Mouse (Mus musculus) forebrain, embryonic 12.5 days (tissue): ENCODE measurements at regions not wholly inside any gene's neighbourhood (a gene's known extent, or its start where the extent isn't known, plus 50 kb on each side); places are given as distances from the start of the nearest gene placed in this dataset.
A peak's percentile ranks its signal among the peaks of the same experiment; 100 is the strongest.
"Not testable (repeated sequence)": the region's sequence is repeated elsewhere in the genome, so short reads cannot be mapped to it uniquely, and the experiment has no call there.

Experiments
- ATAC-seq: fragments of 200-750 bp; cut with Nextera tagmentation; 2 replicates; pipeline ENCODE4 v1.8.0; 2017; ENCODE audit warnings: moderate TSS enrichment; ENCODE audit not compliant: low FRiP score
- H3K27ac ChIP-seq: fragments of 300-500 bp; sonication (generic); 2 replicates; pipeline ENCODE4 v1.5.1; 2016; ENCODE audit warnings: mild to moderate bottlenecking
- H3K27me3 ChIP-seq: fragments of 300-500 bp; sonication (generic); 2 replicates; pipeline ENCODE4 v1.6.1; 2016; ENCODE audit warnings: mild to moderate bottlenecking
- H3K36me3 ChIP-seq: fragments of 300-500 bp; sonication (generic); replicated peaks from 2 replicates; pipeline ENCODE4 v1.6.1; 2016; ENCODE audit warnings: mild to moderate bottlenecking
- H3K4me1 ChIP-seq: fragments of 300-500 bp; sonication (generic); 2 replicates; pipeline ENCODE4 v1.6.1; 2016
- H3K4me2 ChIP-seq: fragments of 300-500 bp; sonication (generic); 2 replicates; pipeline ENCODE4 v1.6.1; 2016; ENCODE audit warnings: mild to moderate bottlenecking, moderate library complexity
- H3K4me3 ChIP-seq: fragments of 300-500 bp; sonication (generic); replicated peaks from 2 replicates; pipeline ENCODE4 v1.5.1; 2016; ENCODE audit warnings: mild to moderate bottlenecking
- H3K9ac ChIP-seq: fragments of 300-500 bp; sonication (generic); 2 replicates; pipeline ENCODE4 v1.6.1; 2016; ENCODE audit warnings: mild to moderate bottlenecking
- H3K9me3 ChIP-seq: fragments of 300-500 bp; sonication (generic); 2 replicates; pipeline ENCODE4 v1.6.1; 2016
- WGBS: fragments of 180-500 bp; shearing (Covaris S2); methylation state at CpG from one replicate; pipeline ENCODE4 v1.1.7; 2016; 5-methylcytosine and 5-hydroxymethylcytosine counted together

- not testable (repeated sequence) for H3K27me3 ChIP-seq, H3K36me3 ChIP-seq, H3K9ac ChIP-seq, H3K4me1 ChIP-seq, H3K27ac ChIP-seq, H3K9me3 ChIP-seq, ATAC-seq, H3K4me2 ChIP-seq, H3K4me3 ChIP-seq
- WGBS = 32% methylated on average over 3 of the region's 3 CpGs
These were observed 85.9 kb upstream of the Thsd7a start for GRCm38 (mm10) chr6:12835079-12835478.

- ATAC-seq = peak; percentile 69
- no peaks in the 10 kb centered on the region for H3K27me3 ChIP-seq
- H3K4me3 ChIP-seq = no peak overlapping the region
- H3K27ac ChIP-seq = no peak overlapping the region
- H3K36me3 ChIP-seq = no peaks in the 10 kb centered on the region
- no peak overlapping the region for H3K9ac ChIP-seq
- peaks cover 5% of the 10 kb centered on the region; the same call in 1 of the 2 replicates for H3K4me1 ChIP-seq
- WGBS = 26% methylated on average over 5 of the region's 5 CpGs
- H3K9me3 ChIP-seq = no peaks in the 10 kb centered on the region
- H3K4me2 ChIP-seq = no peak overlapping the region
These were observed 84.1 kb upstream of the Thsd7a start for GRCm38 (mm10) chr6:12833358-12833757.

- Histone ChIP-seq H3K4me2 (no peak overlapping the region), H3K36me3 (no peaks in the 10 kb centered on the region), H3K4me3 (no peak overlapping the region), H3K9me3 (no peaks in the 10 kb centered on the region), H3K27ac (no peak overlapping the region), H3K27me3 (no peaks in the 10 kb centered on the region), H3K9ac (no peak overlapping the region), H3K4me1 (peaks cover 5% of the 10 kb centered on the region; the same call in 1 of the 2 replicates)
- no peak for ATAC-seq
These were observed 82.7 kb upstream of the Thsd7a start for GRCm38 (mm10) chr6:12831916-12832315.

GRCm38 (mm10) chr6:12831485-12831884, 82.3 kb upstream of the Thsd7a start:
- no peak overlapping the region for H3K9ac ChIP-seq
- 80% methylated on average over 2 of the region's 2 CpGs for WGBS
- H3K36me3 ChIP-seq = no peaks in the 10 kb centered on the region
- no peak overlapping the region for H3K27ac ChIP-seq
- H3K9me3 ChIP-seq = no peaks in the 10 kb centered on the region
- H3K4me3 ChIP-seq = no peak overlapping the region
- H3K4me1 ChIP-seq = peaks cover 5% of the 10 kb centered on the region; the same call in 1 of the 2 replicates
- no peak overlapping the region for H3K4me2 ChIP-seq
- H3K27me3 ChIP-seq = no peaks in the 10 kb centered on the region
- no peak for ATAC-seq

- Histone ChIP-seq H3K4me1 (no peaks in the 10 kb centered on the region), H3K36me3 (no peaks in the 10 kb centered on the region), H3K4me2 (no peak overlapping the region), H3K9me3 (no peaks in the 10 kb centered on the region), H3K27me3 (no peaks in the 10 kb centered on the region), H3K4me3 (no peak overlapping the region), H3K9ac (no peak overlapping the region), H3K27ac (no peak overlapping the region)
- ATAC-seq = no peak
- 65% methylated on average over 4 of the region's 4 CpGs for WGBS
These were observed 78.5 kb upstream of the Thsd7a start for GRCm38 (mm10) chr6:12827745-12828144.

GRCm38 (mm10) chr6:12814972-12815770, 66.0 kb upstream of the Thsd7a start:
- Histone ChIP-seq H3K4me3 (no peak overlapping the region), H3K36me3 (no peaks in the 10 kb centered on the region), H3K27me3 (no peaks in the 10 kb centered on the region), H3K27ac (no peak overlapping the region), H3K4me2 (no peak overlapping the region), H3K4me1 (peaks cover 5% of the 10 kb centered on the region; the same call in 1 of the 2 replicates), H3K9me3 (no peaks in the 10 kb centered on the region), H3K9ac (no peak overlapping the region)
- 53% methylated on average over 4 of the region's 4 CpGs for WGBS
- ATAC-seq = no peak

GRCm38 (mm10) chr6:12813781-12814180, 64.6 kb upstream of the Thsd7a start:
- not testable (repeated sequence) for H3K27me3 ChIP-seq, H3K36me3 ChIP-seq, H3K4me1 ChIP-seq, H3K27ac ChIP-seq, ATAC-seq, H3K4me2 ChIP-seq, H3K4me3 ChIP-seq, H3K9me3 ChIP-seq, H3K9ac ChIP-seq
- 89% methylated on average over 5 of the region's 5 CpGs for whole genome bisulfite sequencing

GRCm38 (mm10) chr6:12812467-12812866, 63.3 kb upstream of the Thsd7a start:
- 95% methylated on average over 1 of the region's 1 CpGs for WGBS
- H3K27ac ChIP-seq = no peak overlapping the region
- H3K4me2 ChIP-seq = no peak overlapping the region
- H3K9ac ChIP-seq = no peak overlapping the region
- no peaks in the 10 kb centered on the region for H3K36me3 ChIP-seq
- H3K27me3 ChIP-seq = no peaks in the 10 kb centered on the region
- no peak overlapping the region for H3K4me3 ChIP-seq
- ATAC-seq = no peak
- no peaks in the 10 kb centered on the region for H3K9me3 ChIP-seq
- peaks cover 5% of the 10 kb centered on the region; the same call in 1 of the 2 replicates for H3K4me1 ChIP-seq

GRCm38 (mm10) chr6:12812036-12812435, 62.8 kb upstream of the Thsd7a start:
- WGBS = 81% methylated on average over 1 of the region's 1 CpGs
- Histone ChIP-seq H3K36me3 (no peaks in the 10 kb centered on the region), H3K4me1 (peaks cover 5% of the 10 kb centered on the region; the same call in 1 of the 2 replicates), H3K9me3 (no peaks in the 10 kb centered on the region), H3K4me3 (no peak overlapping the region), H3K27me3 (no peaks in the 10 kb centered on the region), H3K4me2 (no peak overlapping the region), H3K9ac (no peak overlapping the region), H3K27ac (no peak overlapping the region)
- ATAC-seq = no peak

- H3K4me1 ChIP-seq = no peaks in the 10 kb centered on the region
- no peak overlapping the region for H3K9ac ChIP-seq
- no peak for ATAC-seq
- H3K27me3 ChIP-seq = no peaks in the 10 kb centered on the region
- H3K4me3 ChIP-seq = no peak overlapping the region
- 83% methylated on average over 5 of the region's 5 CpGs for WGBS
- no peaks in the 10 kb centered on the region for H3K36me3 ChIP-seq
- no peak overlapping the region for H3K27ac ChIP-seq
- H3K9me3 ChIP-seq = no peaks in the 10 kb centered on the region
- no peak overlapping the region for H3K4me2 ChIP-seq
These were observed 60.4 kb upstream of the Thsd7a start for GRCm38 (mm10) chr6:12809601-12810000.
